Mouse (Mus musculus): ENCODE data around the gene Ndufs8. TPM values are rescaled to one million over a fixed set of nuclear protein-coding genes. Genes with fewer than 3 reads are reported as not detected.

Gene Ndufs8
- polyA plus RNA-seq, 1 experiment from 2014 or later, result 225 TPM

DNA sequence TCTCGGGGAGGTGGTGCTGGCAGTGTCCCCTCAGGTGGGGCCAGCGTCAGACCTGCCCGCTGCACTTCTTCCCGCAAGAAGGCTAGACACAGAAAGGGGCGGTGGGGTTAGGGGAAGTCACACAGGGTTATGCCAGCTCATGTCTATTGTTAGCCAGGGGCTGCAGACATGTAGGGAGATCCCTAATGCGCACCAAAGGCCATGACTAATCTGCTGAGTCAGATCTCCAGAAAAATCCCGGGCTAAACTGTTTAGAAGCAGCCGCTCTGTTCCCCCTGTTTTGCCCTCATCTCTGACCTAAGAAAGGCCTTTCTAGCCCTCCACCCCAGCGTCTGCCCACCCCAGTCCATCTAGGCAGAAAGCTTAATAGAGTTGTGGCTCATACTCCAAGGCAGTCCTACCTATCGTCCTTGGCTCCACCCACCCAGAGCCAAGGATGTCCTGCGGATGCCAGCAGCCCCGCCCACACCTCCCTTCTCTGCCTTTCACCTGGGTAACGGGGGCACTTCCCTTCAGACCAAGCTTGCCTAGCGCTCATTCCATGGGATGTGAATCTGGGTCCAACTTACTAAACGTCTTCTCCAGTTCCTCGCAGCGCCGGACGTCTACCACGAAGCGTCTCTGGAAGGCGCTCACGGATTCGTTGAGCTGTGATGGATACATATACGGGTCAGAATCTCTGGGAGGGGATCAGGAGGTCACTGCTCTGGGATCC, 8.8 kb downstream of the Ndufs8 start:
- Histone ChIP-seq H3K36me3 (ENCODE audit: insufficient read depth, low read length) (peaks cover 19% of the 10 kb centered on the region), H3K9ac (replicated peaks; ENCODE audit: low read depth) (no peak overlapping the region), H3K4me2 (replicated peaks; ENCODE audit: low read depth, low read length) (no peak overlapping the region), H3K9me3 (ENCODE audit: low read length) (no peaks in the 10 kb centered on the region), H3K4me1 (ENCODE audit: insufficient read depth, low read depth, low read length) (peaks cover 15% of the 10 kb centered on the region), H3K27ac (ENCODE audit: low read length) (no peak overlapping the region), H3K27me3 (replicated peaks; ENCODE audit: insufficient read depth, low read length) (no peaks in the 10 kb centered on the region), H3K4me3 (ENCODE audit: low read depth, low read length) (no peak overlapping the region)
- 80% methylated on average over 25 of the region's 25 CpGs for WGBS
- DNase-seq (ENCODE audit: low spot score) (no peak), ATAC-seq (no peak)
- TF ChIP-seq EP300 (IDR thresholded peaks at IDR 0.05) (no peak), CTCF (IDR thresholded peaks at IDR 0.05) (no peak)

DNA sequence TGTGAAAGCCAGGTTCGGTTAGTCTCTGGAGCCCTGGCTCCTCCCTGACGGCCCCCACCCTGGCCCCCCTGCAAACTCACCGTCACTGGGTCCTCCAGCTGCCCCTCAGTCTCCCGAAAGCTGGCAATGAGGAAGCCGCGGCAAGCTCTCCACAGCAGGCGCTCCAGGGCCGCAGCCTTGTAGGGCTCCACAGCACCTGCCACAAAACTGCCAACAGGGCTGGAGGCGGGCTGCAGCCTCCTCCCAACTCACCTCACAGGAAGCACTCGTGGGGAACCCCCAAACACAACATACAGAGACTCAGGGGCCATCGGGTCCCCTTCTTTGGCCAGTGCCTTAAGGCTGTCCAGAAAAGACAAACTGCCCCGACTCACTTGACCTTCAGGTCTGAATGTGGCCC, 9.6 kb downstream of the Ndufs8 start:
- Histone ChIP-seq H3K27ac (ENCODE audit: low read length) (no peak overlapping the region), H3K4me1 (ENCODE audit: insufficient read depth, low read depth, low read length) (peaks cover 15% of the 10 kb centered on the region), H3K27me3 (replicated peaks; ENCODE audit: insufficient read depth, low read length) (no peaks in the 10 kb centered on the region), H3K9ac (replicated peaks; ENCODE audit: low read depth) (no peak overlapping the region), H3K9me3 (ENCODE audit: low read length) (no peaks in the 10 kb centered on the region), H3K4me2 (replicated peaks; ENCODE audit: low read depth, low read length) (no peak overlapping the region), H3K36me3 (ENCODE audit: insufficient read depth, low read length) (peaks cover 18% of the 10 kb centered on the region), H3K4me3 (ENCODE audit: low read depth, low read length) (no peak overlapping the region)
- TF ChIP-seq EP300 (IDR thresholded peaks at IDR 0.05) (no peak), CTCF (IDR thresholded peaks at IDR 0.05) (no peak)
- WGBS, result 81% methylated on average over 12 of the region's 12 CpGs
- no peak for DNase-seq (ENCODE audit: low spot score)
- no peak for ATAC-seq

- Histone ChIP-seq H3K4me1 (ENCODE audit: insufficient read depth, low read depth, low read length) (0 out of 2 replicates have a peak, but pooled peaks cover 3% of the 10 kb centered on the region), H3K4me2 (replicated peaks; ENCODE audit: low read depth, low read length) (no peak overlapping the region), H3K27me3 (replicated peaks; ENCODE audit: insufficient read depth, low read length) (no peaks in the 10 kb centered on the region), H3K4me3 (ENCODE audit: low read depth, low read length) (no peak overlapping the region), H3K36me3 (ENCODE audit: insufficient read depth, low read length) (peaks cover 46% of the 10 kb centered on the region), H3K9me3 (ENCODE audit: low read length) (no peaks in the 10 kb centered on the region), H3K27ac (ENCODE audit: low read length) (no peak overlapping the region), H3K9ac (replicated peaks; ENCODE audit: low read depth) (no peak overlapping the region)
- DNase-seq (ENCODE audit: low spot score) (no peak), ATAC-seq (no peak)
- TF ChIP-seq EP300 (IDR thresholded peaks at IDR 0.05), result no peak
- TF ChIP-seq CTCF (IDR thresholded peaks at IDR 0.05), result no peak
- 96% methylated on average over 4 of the region's 4 CpGs for WGBS
These were observed 13.0 kb downstream of the Ndufs8 start for GRCm38 (mm10) chr19:3899618-3900017.

DNA sequence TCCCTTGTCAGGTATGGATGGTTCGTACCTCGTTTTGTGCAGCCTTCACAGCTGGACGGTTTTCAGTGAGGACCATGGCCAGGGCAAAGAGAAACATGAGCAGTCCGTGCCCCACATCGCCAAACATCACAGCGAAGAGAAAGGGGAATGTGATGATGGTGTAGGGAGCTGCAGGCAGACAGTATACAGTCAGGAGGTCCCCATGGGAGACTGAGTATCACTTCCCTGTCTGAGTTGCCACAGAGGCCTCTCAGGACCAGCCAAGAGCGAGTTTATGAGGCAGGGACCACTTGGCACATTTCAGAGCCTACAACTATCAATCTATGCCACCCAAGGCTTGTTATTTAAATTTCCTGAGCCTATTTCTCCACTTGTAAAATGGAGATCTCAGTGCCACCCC, 13.6 kb downstream of the Ndufs8 start:
- no peak for ATAC-seq
- Histone ChIP-seq H3K4me1 (ENCODE audit: insufficient read depth, low read depth, low read length) (no peaks in the 10 kb centered on the region), H3K27ac (ENCODE audit: low read length) (no peak overlapping the region), H3K9ac (replicated peaks; ENCODE audit: low read depth) (no peak overlapping the region), H3K4me2 (replicated peaks; ENCODE audit: low read depth, low read length) (no peak overlapping the region), H3K9me3 (ENCODE audit: low read length) (no peaks in the 10 kb centered on the region), H3K4me3 (ENCODE audit: low read depth, low read length) (no peak overlapping the region), H3K27me3 (replicated peaks; ENCODE audit: insufficient read depth, low read length) (no peaks in the 10 kb centered on the region), H3K36me3 (ENCODE audit: insufficient read depth, low read length) (peaks cover 53% of the 10 kb centered on the region)
- DNase-seq (ENCODE audit: low spot score), result no peak
- WGBS, result 85% methylated on average over 7 of the region's 7 CpGs
- TF ChIP-seq CTCF (IDR thresholded peaks at IDR 0.05) (no peak), EP300 (IDR thresholded peaks at IDR 0.05) (no peak)

DNA sequence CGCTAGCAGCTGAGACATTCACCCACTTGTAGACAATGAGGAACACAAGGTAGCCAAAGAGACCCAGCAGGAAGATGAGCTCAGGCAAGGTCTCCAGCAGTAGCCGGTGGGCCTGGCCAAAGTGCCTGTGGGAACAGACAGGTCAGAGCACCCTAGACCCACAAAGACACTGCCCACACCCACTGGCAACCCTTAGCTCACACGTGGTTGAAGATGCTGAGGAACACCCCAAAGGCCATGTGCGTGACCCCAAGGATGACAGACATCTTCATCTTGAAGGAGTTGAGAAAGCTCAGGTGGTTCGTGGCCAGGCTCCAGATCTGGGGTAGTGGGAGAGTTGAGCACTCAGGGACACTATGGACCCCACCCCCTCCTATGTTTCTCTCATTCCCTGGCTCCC, 15.0 kb downstream of the Ndufs8 start:
- TF ChIP-seq EP300 (IDR thresholded peaks at IDR 0.05), result no peak
- no peak overlapping the region for H3K4me3 ChIP-seq (ENCODE audit: low read depth, low read length)
- H3K27ac ChIP-seq (ENCODE audit: low read length), result no peak overlapping the region
- H3K36me3 ChIP-seq (ENCODE audit: insufficient read depth, low read length), result peaks cover 61% of the 10 kb centered on the region
- 88% methylated on average over 5 of the region's 5 CpGs for WGBS
- H3K9me3 ChIP-seq (ENCODE audit: low read length), result no peaks in the 10 kb centered on the region
- DNase-seq (ENCODE audit: low spot score) (no peak), ATAC-seq (no peak)
- H3K4me1 ChIP-seq (ENCODE audit: insufficient read depth, low read depth, low read length), result no peaks in the 10 kb centered on the region
- no peak overlapping the region for H3K9ac ChIP-seq (replicated peaks; ENCODE audit: low read depth)
- H3K4me2 ChIP-seq (replicated peaks; ENCODE audit: low read depth, low read length), result no peak overlapping the region
- H3K27me3 ChIP-seq (replicated peaks; ENCODE audit: insufficient read depth, low read length), result no peaks in the 10 kb centered on the region

- no peaks in the 10 kb centered on the region for H3K4me1 ChIP-seq (ENCODE audit: insufficient read depth, low read depth, low read length)
- no peak overlapping the region for H3K4me3 ChIP-seq (ENCODE audit: low read depth, low read length)
- no peaks in the 10 kb centered on the region for H3K27me3 ChIP-seq (replicated peaks; ENCODE audit: insufficient read depth, low read length)
- DNase-seq (ENCODE audit: low spot score), result no peak
- no peak overlapping the region for H3K27ac ChIP-seq (ENCODE audit: low read length)
- ATAC-seq, result no peak
- 92% methylated on average over 10 of the region's 10 CpGs for WGBS
- H3K9me3 ChIP-seq (ENCODE audit: low read length), result no peaks in the 10 kb centered on the region
- peaks cover 56% of the 10 kb centered on the region for H3K36me3 ChIP-seq (ENCODE audit: insufficient read depth, low read length)
- no peak overlapping the region for H3K4me2 ChIP-seq (replicated peaks; ENCODE audit: low read depth, low read length)
- H3K9ac ChIP-seq (replicated peaks; ENCODE audit: low read depth), result no peak overlapping the region
- TF ChIP-seq EP300 (IDR thresholded peaks at IDR 0.05), result no peak
These were observed 16.4 kb downstream of the Ndufs8 start for GRCm38 (mm10) chr19:3896208-3896607.
